Mouse (Mus musculus): ENCODE data around the gene Olfr181.

Gene Olfr181

DNA sequence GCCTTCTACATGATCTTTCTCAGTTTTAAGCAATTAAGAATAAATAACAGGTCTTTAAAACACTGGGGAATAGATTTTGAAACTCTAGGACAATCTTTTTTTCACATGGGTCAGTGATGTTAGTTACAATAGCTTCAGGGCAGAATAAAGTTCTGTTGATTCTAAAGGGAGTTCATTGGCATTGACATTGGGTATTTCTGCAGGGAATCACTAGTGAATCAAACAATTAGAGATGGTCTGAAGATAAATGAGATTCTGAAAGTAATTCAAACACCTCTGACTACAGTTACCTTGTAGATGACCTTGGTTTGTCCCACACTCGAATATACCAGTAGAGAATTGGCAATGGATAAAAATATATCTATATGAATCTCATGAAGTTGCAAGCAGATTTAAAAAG, at the start of gene Olfr181:
Gene Olfr181 (minus strand): TSS at position 101 of the 400 bp plus-strand sequence.
- no peak for DNase-seq (ENCODE audit: low spot score)

- DNase-seq (ENCODE audit: low spot score): no peak
Measured at GRCm38 (mm10) chr16:58929292-58929691, 737 bp upstream of the Olfr181 start, which contains the start of gene Olfr180. Gene Olfr180, minus strand, starts transcription at chr16:58929392.

- no peak for DNase-seq (ENCODE audit: low spot score)
Measured at GRCm38 (mm10) chr16:58891963-58892362, 36.6 kb downstream of the Olfr181 start, which contains the start of gene Olfr178. Gene Olfr178, minus strand, starts transcription at chr16:58892063.

- DNase-seq (ENCODE audit: low spot score): no peak
Measured at GRCm38 (mm10) chr16:58884416-58884815, 44.1 kb downstream of the Olfr181 start.

Data from c-Kit-positive CD71-positive TER-119-positive erythroid progenitor cells, embryonic 14.5 days (primary cell).